1 mouse cellular context compared by ENCODE assay signal in genomic region chr2:24935057-24935796, GRCm38 (mm10).
A peak's percentile ranks its signal among the peaks of the same experiment; 100 is the strongest.
TF ChIP-seq lines count a peak whose summit lies in the region.

Arrdc1 (minus strand) TSS chr2:24935252.

TF ChIP-seq in CH12.LX, 34 proteins besides CTCF, POLR2A, EP300 and RAD21 (continued from another document):
- TF ChIP-seq ZC3H11A (IDR thresholded peaks at IDR 0.05; ENCODE audit: low read depth, low read length) (no peak), ZNF384 (IDR thresholded peaks at IDR 0.05; ENCODE audit: low read depth, low read length) (no peak), ETS1 (conservative IDR thresholded peaks at IDR 0.05; ENCODE audit: low read depth, low read length) (no peak), KAT2A (IDR thresholded peaks at IDR 0.05; ENCODE audit: insufficient replicate concordance, low read length) (no peak), USF2 (conservative IDR thresholded peaks at IDR 0.05; ENCODE audit: low read depth, low read length) (no peak), SMC3 (IDR thresholded peaks at IDR 0.05; ENCODE audit: low read depth, low read length) (0 out of 2 replicates have a peak, but pooled peaks have one; percentile 4), IRF4 (IDR thresholded peaks at IDR 0.05; ENCODE audit: low read depth, low read length) (0 out of 2 replicates have a peak, but pooled peaks have one; percentile 6), MXI1 (IDR thresholded peaks at IDR 0.05; ENCODE audit: low read depth, low read length) (peak; percentile 91), GABPA (IDR thresholded peaks at IDR 0.05; ENCODE audit: insufficient replicate concordance, low read depth, low read length) (no peak), MAZ (IDR thresholded peaks at IDR 0.05; ENCODE audit: low read depth, low read length) (peak; percentile 60; the same call in 1 of the 2 replicates), MEF2A (IDR thresholded peaks at IDR 0.05; ENCODE audit: borderline replicate concordance, low read depth, low read length) (no peak), ZMIZ1 (IDR thresholded peaks at IDR 0.05; ENCODE audit: low read depth, low read length) (peak; percentile 63; the same call in 1 of the 2 replicates), CHD1 (IDR thresholded peaks at IDR 0.05; ENCODE audit: low read depth, low read length) (no peak)
